Mouse (Mus musculus) MEL-GATA-1-ER (cell line): ENCODE data around the gene Nr2c2.
"Not testable (repeated sequence)": the region's sequence is repeated elsewhere in the genome, so short reads cannot be mapped to it uniquely, and the experiment has no call there.

Experiments
- DNase-seq: peaks from one replicate; pipeline ENCODE4 v3.0.0-alpha.2; 2012; ENCODE audit warnings: low read depth; ENCODE audit errors: extremely low read depth

Gene Nr2c2

GRCm38 (mm10) chr6:92091130-92091591 is at the start of gene Nr2c2:
Nr2c2 (plus strand) TSS chr6:92091390.
- DNase-seq = no peak

DNA sequence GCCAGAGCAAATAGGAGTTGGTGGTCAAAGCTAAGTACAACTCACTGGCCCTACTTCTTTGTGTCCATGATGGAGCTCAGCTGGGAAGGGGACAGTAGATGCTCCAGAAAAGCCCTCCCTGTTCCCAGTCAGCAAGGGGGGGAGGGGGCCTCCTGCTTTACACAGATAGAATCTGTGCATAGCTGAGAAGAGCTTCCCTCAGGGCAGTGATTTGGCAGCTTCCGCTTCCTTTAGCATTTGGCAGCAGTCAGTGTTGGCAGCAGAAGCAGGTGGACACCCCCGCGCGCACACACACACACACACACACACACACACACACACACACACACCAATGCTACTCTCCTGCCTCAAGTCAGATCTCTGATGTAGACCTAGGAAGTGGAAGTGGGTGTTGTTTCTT is 49.1 kb upstream of the Nr2c2 start:
- DNase-seq = no peak

DNA sequence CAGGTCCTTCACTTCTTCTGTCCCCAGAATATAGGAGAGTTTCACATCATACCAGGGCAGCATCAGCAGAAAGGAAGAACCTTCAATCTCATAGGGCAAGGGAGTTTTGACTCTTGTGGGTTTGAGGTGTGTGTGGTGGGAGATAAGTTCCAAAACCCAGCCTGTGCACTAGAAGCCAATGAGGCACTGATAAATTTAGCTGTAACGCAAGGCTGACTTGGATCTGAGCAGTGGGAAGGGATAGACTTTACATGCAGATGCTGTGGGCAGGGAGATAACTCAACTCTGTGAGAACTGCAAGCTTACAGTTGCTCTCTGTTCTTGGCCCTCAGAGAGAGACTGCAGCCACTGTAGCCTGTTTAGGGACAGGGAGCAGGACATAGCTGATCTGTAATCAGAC is 48.3 kb upstream of the Nr2c2 start:
- DNase-seq = peak; percentile 23

DNA sequence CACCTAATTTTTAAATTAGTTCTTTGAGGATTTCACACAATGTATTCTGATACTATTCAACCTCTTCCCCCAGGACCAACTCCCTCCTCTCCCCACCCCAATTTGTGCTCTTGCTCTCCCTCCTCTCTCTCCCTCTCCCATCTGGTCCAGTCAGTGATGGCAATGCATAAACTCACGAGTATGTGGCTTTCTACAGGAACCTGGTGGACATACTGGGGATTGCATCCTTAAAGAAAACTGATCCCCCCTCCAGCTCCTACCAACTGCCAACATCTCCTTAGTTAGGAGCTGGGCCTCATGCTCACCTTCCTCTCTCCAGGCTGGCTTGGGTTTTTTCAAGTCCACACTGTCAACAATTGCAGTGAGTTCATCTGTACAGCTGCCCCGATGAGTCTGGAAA is 33.4 kb upstream of the Nr2c2 start:
- peak; percentile 2 for DNase-seq

- DNase-seq = no peak
Measured at GRCm38 (mm10) chr6:92061725-92062124, 29.5 kb upstream of the Nr2c2 start.

- DNase-seq = no peak
Measured at GRCm38 (mm10) chr6:92063452-92063851, 27.7 kb upstream of the Nr2c2 start.

- no peak for DNase-seq
Measured at GRCm38 (mm10) chr6:92064101-92064500, 27.1 kb upstream of the Nr2c2 start.

- DNase-seq = peak; percentile 26
Measured at GRCm38 (mm10) chr6:92065721-92066496, 25.3 kb upstream of the Nr2c2 start.

DNA sequence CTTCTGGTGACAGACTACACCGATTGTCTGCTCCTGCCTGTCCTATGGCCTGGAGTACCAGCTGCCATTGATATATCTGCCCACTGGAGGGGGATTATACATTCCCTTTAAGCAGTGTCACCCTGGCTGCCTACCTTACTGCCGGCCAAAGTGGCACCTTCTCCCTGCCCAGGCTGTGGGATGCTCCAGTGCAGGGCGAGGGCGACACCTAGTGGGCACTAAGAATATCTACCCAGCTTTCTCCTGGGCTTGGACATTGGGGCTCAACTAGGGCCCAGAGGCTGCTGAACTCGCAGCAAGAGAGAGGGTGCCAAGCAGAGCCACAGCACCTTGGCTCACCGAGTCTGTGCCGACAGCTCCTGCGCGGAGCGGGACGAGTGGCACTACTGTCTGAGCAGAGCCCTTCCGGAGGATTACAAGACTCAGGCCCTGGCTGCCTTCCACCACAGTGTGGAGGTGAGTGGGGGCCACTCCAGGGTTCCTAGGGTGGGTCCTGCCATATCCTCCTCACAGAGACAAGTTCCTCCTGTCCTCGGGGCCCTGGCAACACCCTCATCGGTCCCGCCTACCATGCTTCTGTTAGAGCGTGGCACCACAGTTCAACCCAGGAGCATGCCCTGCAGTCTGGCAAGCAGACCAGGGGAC is 23.9 kb upstream of the Nr2c2 start:
- peak; percentile 39 for DNase-seq

GRCm38 (mm10) chr6:92071121-92071839 is 19.9 kb upstream of the Nr2c2 start:
- no peak for DNase-seq

GRCm38 (mm10) chr6:92080730-92081129 is 10.5 kb upstream of the Nr2c2 start:
- no peak for DNase-seq

- DNase-seq = no peak
Measured at GRCm38 (mm10) chr6:92082756-92083155, 8.4 kb upstream of the Nr2c2 start.

GRCm38 (mm10) chr6:92084932-92085331 is 6.3 kb upstream of the Nr2c2 start:
- no peak for DNase-seq

GRCm38 (mm10) chr6:92089141-92089540 is 2.0 kb upstream of the Nr2c2 start:
- DNase-seq = not testable (repeated sequence)

GRCm38 (mm10) chr6:92089982-92090381 is 1.2 kb upstream of the Nr2c2 start:
- DNase-seq = no peak

DNA sequence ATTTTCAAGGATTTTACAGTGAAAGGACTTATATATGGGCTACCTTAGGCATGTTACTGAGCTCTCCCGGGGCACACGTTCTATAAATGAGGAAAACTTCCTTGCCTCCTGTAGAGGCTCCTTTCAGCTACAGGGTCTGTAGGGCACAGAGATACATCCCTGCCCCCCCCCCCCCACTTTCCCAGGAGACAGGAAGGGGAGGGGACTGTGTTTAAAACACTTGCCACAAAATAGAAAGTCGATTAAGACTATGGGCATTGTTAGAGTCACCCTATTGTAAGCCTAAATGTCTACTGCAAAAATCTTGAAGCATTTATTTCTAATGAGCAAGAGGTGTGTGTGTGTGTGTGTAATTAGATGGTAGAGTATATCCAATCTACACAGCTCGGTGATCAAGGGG is 693 bp upstream of the Nr2c2 start:
- no peak for DNase-seq

GRCm38 (mm10) chr6:92091767-92092489 is 738 bp downstream of the Nr2c2 start:
- peak; percentile 86 for DNase-seq

DNA sequence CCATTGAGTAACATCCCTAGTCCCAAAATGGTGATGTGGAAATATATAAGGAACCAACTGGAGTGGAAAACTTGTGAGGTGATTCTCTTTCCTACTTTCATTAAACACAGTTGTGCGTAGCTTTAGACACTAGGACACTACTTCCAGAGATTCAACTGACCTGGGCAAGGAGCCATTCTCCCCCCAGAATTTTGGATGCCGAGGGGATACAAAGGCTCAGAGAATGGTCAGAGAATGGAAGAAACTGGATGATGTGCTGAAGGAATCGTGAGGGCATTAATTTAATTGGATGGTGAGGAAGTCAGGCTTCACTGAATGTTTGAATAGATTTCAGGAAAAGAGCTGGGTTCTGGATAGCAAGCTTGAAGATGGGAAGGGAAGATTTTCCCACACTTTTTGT is 1.5 kb downstream of the Nr2c2 start:
- no peak for DNase-seq

DNA sequence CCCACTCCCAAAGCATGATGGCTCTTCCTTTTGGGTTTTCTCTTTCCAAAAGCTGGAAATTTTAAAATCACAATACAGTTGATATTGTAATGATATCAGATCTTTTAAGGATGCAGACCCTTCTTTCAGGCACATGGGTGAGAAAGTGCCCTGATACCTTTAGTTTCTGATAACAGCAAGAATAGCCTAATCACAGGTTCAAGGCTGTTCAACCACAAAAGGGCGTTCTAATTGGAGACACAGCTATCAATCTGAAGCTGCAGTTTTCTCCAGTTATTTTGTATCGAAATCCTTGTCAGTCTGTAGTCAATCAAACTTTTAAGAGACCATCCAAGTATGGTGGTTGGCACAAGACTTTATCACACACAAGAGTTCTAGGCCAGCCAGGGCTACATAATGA is 2.7 kb downstream of the Nr2c2 start:
- DNase-seq = no peak

DNA sequence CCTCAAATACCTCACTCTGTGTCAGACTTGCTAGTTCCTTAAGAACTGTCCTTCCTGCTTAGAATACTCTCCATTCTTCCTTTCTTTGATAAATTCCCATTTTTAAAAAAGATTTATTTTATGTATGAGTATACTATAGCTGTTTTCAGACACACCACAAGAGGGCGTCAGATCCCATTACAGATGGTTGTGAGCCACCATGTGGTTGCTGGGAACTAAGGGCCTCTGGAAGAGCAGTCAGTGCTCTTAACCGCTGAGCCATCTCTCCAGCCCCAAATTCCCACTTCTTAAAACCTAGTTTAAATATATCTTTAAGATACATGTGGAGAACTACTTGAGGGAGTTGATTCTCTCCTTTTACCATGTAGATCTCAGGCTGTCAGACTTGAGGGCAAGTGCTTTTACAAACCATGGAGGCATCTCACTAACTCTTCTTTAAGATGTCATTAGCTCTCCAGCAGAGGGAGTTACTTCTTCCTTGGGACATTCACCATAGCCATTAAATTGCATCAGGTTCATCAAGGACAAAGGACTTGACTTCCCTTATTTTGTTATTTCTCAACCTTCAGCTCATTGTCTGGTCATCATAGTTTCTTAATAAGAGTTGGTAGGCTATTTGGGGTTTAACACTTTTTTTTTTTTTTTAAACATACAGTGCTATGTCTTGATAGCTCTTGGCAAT is 9.6 kb downstream of the Nr2c2 start:
- no peak for DNase-seq

GRCm38 (mm10) chr6:92124547-92124946 is 33.4 kb downstream of the Nr2c2 start:
- no peak for DNase-seq
